In the genomic region with DNA sequence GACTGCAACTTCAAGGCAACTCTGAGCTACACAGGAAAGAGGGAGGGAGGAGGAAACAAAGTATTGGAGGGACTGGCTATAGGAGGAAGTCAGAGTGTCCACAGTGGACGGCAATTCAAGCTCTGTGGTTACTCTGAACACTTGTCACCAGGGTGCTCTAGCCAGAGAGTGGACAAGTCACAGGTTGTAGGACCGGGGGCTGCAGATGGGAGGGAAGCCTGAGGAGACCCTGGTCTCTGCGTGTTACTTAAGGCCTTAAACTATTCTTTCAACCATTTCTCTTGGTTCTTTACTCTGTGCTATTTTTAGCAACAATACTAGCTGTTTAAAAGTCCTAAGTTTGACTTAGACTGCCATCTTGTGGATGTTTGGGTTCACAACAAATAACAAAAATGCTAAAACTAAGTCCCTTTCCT, we compare ENCODE assay signal across 8 mouse cellular contexts. TPM values are rescaled to one million over a fixed set of nuclear protein-coding genes. Genes with fewer than 3 reads are reported as not detected.
DNase-seq lines count a peak whose midpoint lies in the region; ATAC-seq lines count a peak whose summit lies in the region.

No protein-coding gene starts in this region.

- WGBS in embryonic facial prominence, embryonic 12.5 days, result 30% methylated on average over 3 of the region's 3 CpGs
- 31% methylated on average over 3 of the region's 3 CpGs for WGBS in hindbrain, embryonic 16.5 days

- ATAC-seq in embryonic facial prominence, embryonic 12.5 days (ENCODE audit: insufficient number of reproducible peaks, insufficient read depth, low FRiP score, low TSS enrichment), result peak; percentile 64; the same call in 1 of the 2 replicates
- ATAC-seq in hindbrain, embryonic 16.5 days, result peak; percentile 60; the same call in 1 of the 2 replicates

- H3K4me2 ChIP-seq in embryonic facial prominence, embryonic 12.5 days (replicated peaks), result no peak overlapping the region
- H3K4me2 ChIP-seq in hindbrain, embryonic 16.5 days (ENCODE audit: low read length), result peak overlapping the region; percentile 18; the same call in 1 of the 2 replicates

- H3K27ac ChIP-seq in embryonic facial prominence, embryonic 12.5 days, result no peak overlapping the region
- no peak overlapping the region; the same call in 1 of the 2 replicates for H3K27ac ChIP-seq in hindbrain, embryonic 16.5 days (ENCODE audit: low read depth, low read length)

- DNase-seq in 3134 (ENCODE audit: extremely low read depth, insufficient read length, low spot score) (peak; percentile 43), ES-CJ7 (ENCODE audit: low read depth, low spot score) (peak; percentile 57)
- DNase-seq in lung, postnatal 25 days (ENCODE audit: low spot score), result peak; percentile 36
- peak; percentile 82 for DNase-seq in splenic B cell, adult 2 months (ENCODE audit: low read depth, low spot score)
- DNase-seq in right cerebral cortex, postnatal 36 days (ENCODE audit: low spot score in 2 of 2), result no peak
- no peak for DNase-seq in left cerebral cortex, postnatal 36 days (ENCODE audit: low spot score in 2 of 2)

- H3K4me3 ChIP-seq in embryonic facial prominence, embryonic 12.5 days, result no peak overlapping the region
- H3K4me3 ChIP-seq in hindbrain, embryonic 16.5 days (ENCODE audit: low read length), result no peak overlapping the region

- no peaks in the 10 kb centered on the region for H3K9me3 ChIP-seq in embryonic facial prominence, embryonic 12.5 days
- no peaks in the 10 kb centered on the region for H3K9me3 ChIP-seq in hindbrain, embryonic 16.5 days (ENCODE audit: control insufficient read depth, low read length)

- no peaks in the 10 kb centered on the region for H3K36me3 ChIP-seq in embryonic facial prominence, embryonic 12.5 days
- no peaks in the 10 kb centered on the region for H3K36me3 ChIP-seq in hindbrain, embryonic 16.5 days (ENCODE audit: control insufficient read depth, insufficient read depth, low read length)
- H3K36me3 ChIP-seq in splenic B cell, adult 2 months (ENCODE audit: control insufficient read depth, insufficient read depth, low read length, poor library complexity, severe bottlenecking), result no peaks in the 10 kb centered on the region

- H3K9ac ChIP-seq in embryonic facial prominence, embryonic 12.5 days, result no peak overlapping the region
- no peak overlapping the region for H3K9ac ChIP-seq in hindbrain, embryonic 16.5 days (ENCODE audit: low read depth, low read length)

- no peaks in the 10 kb centered on the region for H3K27me3 ChIP-seq in embryonic facial prominence, embryonic 12.5 days
- no peaks in the 10 kb centered on the region for H3K27me3 ChIP-seq in hindbrain, embryonic 16.5 days (replicated peaks; ENCODE audit: control insufficient read depth, insufficient read depth, low read length)
- no peaks in the 10 kb centered on the region for H3K27me3 ChIP-seq in splenic B cell, adult 2 months (ENCODE audit: control insufficient read depth, insufficient read depth, low read length, poor library complexity, severe bottlenecking)

- intact Hi-C loops in left cerebral cortex, postnatal 36 days (cut with DNase I), result loop anchor here (5.0 kb wide), 1 partner anchor 118 kb away; no protein-coding TSS in a partner anchor

- peaks cover 4% of the 10 kb centered on the region for H3K4me1 ChIP-seq in embryonic facial prominence, embryonic 12.5 days
- H3K4me1 ChIP-seq in hindbrain, embryonic 16.5 days (ENCODE audit: control insufficient read depth, insufficient read depth, low read depth, low read length), result no peaks in the 10 kb centered on the region; the same call in none of the 2 replicates

RNA-seq across cellular contexts. Expression of a gene that starts 38.6 kb away (rescaled TPM):
- polyA plus RNA-seq in embryonic facial prominence, embryonic 12.5 days (2016; fragmentation: Nextera tagmentation; extraction: Ambion mirVana), result 51.1 and 58.5 TPM in 2 replicates
- polyA plus RNA-seq in hindbrain, embryonic 16.5 days (2015; fragmentation: Nextera tagmentation; extraction: Ambion mirVana), result 14.9 and 22.0 TPM in 2 replicates
- 10 to 100 TPM in 1 of 2 experiments, 1 to 10 TPM in 1; 8.9 to 11.0 TPM for total RNA-seq in left cerebral cortex, postnatal 36 days (2021)

RNA-seq across cellular contexts. Expression of a gene that starts 56.7 kb away (rescaled TPM):
- not detected in 2 replicates for polyA plus RNA-seq in embryonic facial prominence, embryonic 12.5 days (2016; fragmentation: Nextera tagmentation; extraction: Ambion mirVana)
- polyA plus RNA-seq in hindbrain, embryonic 16.5 days (2015; fragmentation: Nextera tagmentation; extraction: Ambion mirVana), result 0.05 and 0.09 TPM in 2 replicates
- 1 to 10 TPM in 1 of 2 experiments, under 1 TPM in 1; 0.68 to 2.6 TPM for total RNA-seq in left cerebral cortex, postnatal 36 days (2021)

RNA-seq across cellular contexts. Expression of a gene that starts 58.4 kb away (rescaled TPM):
- polyA plus RNA-seq in embryonic facial prominence, embryonic 12.5 days (2016; fragmentation: Nextera tagmentation; extraction: Ambion mirVana), result 0.19 and 0.55 TPM in 2 replicates
- 0.15 TPM in 1 of 2 replicates, not detected in the other for polyA plus RNA-seq in hindbrain, embryonic 16.5 days (2015; fragmentation: Nextera tagmentation; extraction: Ambion mirVana)
- not detected for total RNA-seq in left cerebral cortex, postnatal 36 days (2021)

Comparison
In these comparisons a context has a peak if more than half of its experiments do, and no peak if none do; other contexts are left out.
1. DNase-seq: peak in 3134 (single experiment), ES-CJ7 (single experiment), lung, postnatal 25 days (single experiment) and splenic B cell, adult 2 months (single experiment); none in right cerebral cortex, postnatal 36 days (0 of 2) and left cerebral cortex, postnatal 36 days (0 of 2).